Mouse (Mus musculus): ENCODE results near the gene Osbpl6. TPM values are rescaled to one million over a fixed set of nuclear protein-coding genes. Genes with fewer than 3 reads are reported as not detected.

The Osbpl6 gene
- polyA plus RNA-seq, 1 experiment from 2014 or later: 17.6 TPM

GRCm38 (mm10) chr2:76532490-76533126, 126.3 kb downstream of the Osbpl6 start:
- no peak for ATAC-seq (ENCODE audit: insufficient read depth)
- DNase-seq: no peak
- no peak overlapping the region for H3K4me2 ChIP-seq

GRCm38 (mm10) chr2:76534932-76535331, 128.6 kb downstream of the Osbpl6 start:
- peak; percentile 56; the same call in 1 of the 2 replicates for ATAC-seq (ENCODE audit: insufficient read depth)
- Histone ChIP-seq H3K9me3 (ENCODE audit: low read depth, low read length) (no peaks in the 10 kb centered on the region), H3K27me3 (ENCODE audit: insufficient read depth, low read length) (no peaks in the 10 kb centered on the region), H3K4me1 (ENCODE audit: insufficient read depth) (no peaks in the 10 kb centered on the region), H3K4me3 (ENCODE audit: low read depth, low read length) (no peak overlapping the region), H3K9ac (no peak overlapping the region), H3K27ac (ENCODE audit: low read depth) (no peak overlapping the region), H3K36me3 (ENCODE audit: insufficient read depth) (no peaks in the 10 kb centered on the region), H3K4me2 (no peak overlapping the region)
- no peak for TF ChIP-seq CTCF (IDR thresholded peaks at IDR 0.05; ENCODE audit: low read depth)
- 73% methylated on average over 7 of the region's 7 CpGs for WGBS
- no peak for DNase-seq

More at GRCm38 (mm10) chr2:76532490-76533126, 126.3 kb downstream of the Osbpl6 start:
- Histone ChIP-seq H3K9me3 (ENCODE audit: low read depth, low read length) (no peaks in the 10 kb centered on the region), H3K4me1 (ENCODE audit: insufficient read depth) (no peaks in the 10 kb centered on the region), H3K36me3 (ENCODE audit: insufficient read depth) (no peaks in the 10 kb centered on the region), H3K27ac (ENCODE audit: low read depth) (no peak overlapping the region), H3K4me3 (ENCODE audit: low read depth, low read length) (no peak overlapping the region), H3K27me3 (ENCODE audit: insufficient read depth, low read length) (no peaks in the 10 kb centered on the region), H3K9ac (no peak overlapping the region)
- no peak for TF ChIP-seq CTCF (IDR thresholded peaks at IDR 0.05; ENCODE audit: low read depth)
- 69% methylated on average over 14 of the region's 14 CpGs for WGBS

GRCm38 (mm10) chr2:76541900-76542299, 135.6 kb downstream of the Osbpl6 start:
- Histone ChIP-seq H3K27ac (ENCODE audit: low read depth) (no peak overlapping the region), H3K36me3 (ENCODE audit: insufficient read depth) (no peaks in the 10 kb centered on the region), H3K27me3 (ENCODE audit: insufficient read depth, low read length) (no peaks in the 10 kb centered on the region), H3K4me2 (no peak overlapping the region), H3K9ac (no peak overlapping the region), H3K4me1 (ENCODE audit: insufficient read depth) (peaks cover 2% of the 10 kb centered on the region; the same call in 1 of the 2 replicates), H3K4me3 (ENCODE audit: low read depth, low read length) (no peak overlapping the region), H3K9me3 (ENCODE audit: low read depth, low read length) (no peaks in the 10 kb centered on the region)
- TF ChIP-seq CTCF (IDR thresholded peaks at IDR 0.05; ENCODE audit: low read depth): no peak
- WGBS: 92% methylated on average over 9 of the region's 9 CpGs
- DNase-seq: no peak
- no peak for ATAC-seq (ENCODE audit: insufficient read depth)

- no peak for ATAC-seq (ENCODE audit: insufficient read depth)
- no peak for DNase-seq
- Histone ChIP-seq H3K27me3 (ENCODE audit: insufficient read depth, low read length) (no peaks in the 10 kb centered on the region), H3K9me3 (ENCODE audit: low read depth, low read length) (no peaks in the 10 kb centered on the region), H3K4me1 (ENCODE audit: insufficient read depth) (peaks cover 2% of the 10 kb centered on the region; the same call in 1 of the 2 replicates), H3K9ac (no peak overlapping the region), H3K36me3 (ENCODE audit: insufficient read depth) (no peaks in the 10 kb centered on the region), H3K4me3 (ENCODE audit: low read depth, low read length) (no peak overlapping the region), H3K27ac (ENCODE audit: low read depth) (no peak overlapping the region), H3K4me2 (no peak overlapping the region)
- no peak for TF ChIP-seq CTCF (IDR thresholded peaks at IDR 0.05; ENCODE audit: low read depth)
- 65% methylated on average over 5 of the region's 5 CpGs for WGBS
These were observed 136.6 kb downstream of the Osbpl6 start for GRCm38 (mm10) chr2:76542921-76543320.

GRCm38 (mm10) chr2:76545539-76545938, 139.2 kb downstream of the Osbpl6 start:
- 49% methylated on average over 8 of the region's 8 CpGs for WGBS
- H3K9me3 ChIP-seq (ENCODE audit: low read depth, low read length): no peaks in the 10 kb centered on the region
- H3K27ac ChIP-seq (ENCODE audit: low read depth): no peak overlapping the region; the same call in 1 of the 2 replicates
- no peaks in the 10 kb centered on the region for H3K36me3 ChIP-seq (ENCODE audit: insufficient read depth)
- H3K4me2 ChIP-seq: no peak overlapping the region
- no peak overlapping the region for H3K9ac ChIP-seq
- no peaks in the 10 kb centered on the region for H3K27me3 ChIP-seq (ENCODE audit: insufficient read depth, low read length)
- DNase-seq (peak; percentile 13), ATAC-seq (ENCODE audit: insufficient read depth) (no peak)
- no peak overlapping the region for H3K4me3 ChIP-seq (ENCODE audit: low read depth, low read length)
- no peak for TF ChIP-seq CTCF (IDR thresholded peaks at IDR 0.05; ENCODE audit: low read depth)
- H3K4me1 ChIP-seq (ENCODE audit: insufficient read depth): peaks cover 2% of the 10 kb centered on the region; the same call in 1 of the 2 replicates

- H3K4me1 ChIP-seq (ENCODE audit: insufficient read depth): peaks cover 2% of the 10 kb centered on the region; the same call in 1 of the 2 replicates
- no peaks in the 10 kb centered on the region for H3K9me3 ChIP-seq (ENCODE audit: low read depth, low read length)
- H3K4me2 ChIP-seq: no peak overlapping the region
- no peaks in the 10 kb centered on the region for H3K36me3 ChIP-seq (ENCODE audit: insufficient read depth)
- no peak for TF ChIP-seq CTCF (IDR thresholded peaks at IDR 0.05; ENCODE audit: low read depth)
- no peak overlapping the region; the same call in 1 of the 2 replicates for H3K27ac ChIP-seq (ENCODE audit: low read depth)
- ATAC-seq (ENCODE audit: insufficient read depth) (peak; percentile 83), DNase-seq (peak; percentile 64)
- no peak overlapping the region for H3K4me3 ChIP-seq (ENCODE audit: low read depth, low read length)
- H3K27me3 ChIP-seq (ENCODE audit: insufficient read depth, low read length): no peaks in the 10 kb centered on the region
- no peak overlapping the region for H3K9ac ChIP-seq
- 43% methylated on average over 10 of the region's 10 CpGs for WGBS
These were observed 141.9 kb downstream of the Osbpl6 start for GRCm38 (mm10) chr2:76548171-76548570.

GRCm38 (mm10) chr2:76548836-76549235, 142.5 kb downstream of the Osbpl6 start:
- H3K27ac ChIP-seq (ENCODE audit: low read depth): no peak overlapping the region

More at GRCm38 (mm10) chr2:76548836-76549235, 142.5 kb downstream of the Osbpl6 start:
- peaks cover 2% of the 10 kb centered on the region; the same call in 1 of the 2 replicates for H3K4me1 ChIP-seq (ENCODE audit: insufficient read depth)
- no peak overlapping the region for H3K9ac ChIP-seq
- H3K36me3 ChIP-seq (ENCODE audit: insufficient read depth): no peaks in the 10 kb centered on the region
- H3K9me3 ChIP-seq (ENCODE audit: low read depth, low read length): no peaks in the 10 kb centered on the region
- no peak for ATAC-seq (ENCODE audit: insufficient read depth)
- DNase-seq: no peak
- no peak overlapping the region for H3K4me2 ChIP-seq
- no peaks in the 10 kb centered on the region for H3K27me3 ChIP-seq (ENCODE audit: insufficient read depth, low read length)
- TF ChIP-seq CTCF (IDR thresholded peaks at IDR 0.05; ENCODE audit: low read depth): no peak
- H3K4me3 ChIP-seq (ENCODE audit: low read depth, low read length): no peak overlapping the region
- WGBS: 64% methylated on average over 7 of the region's 7 CpGs

All from lung, embryonic 14.5 days (tissue).